Mouse (Mus musculus) C2C12 (cell line): ENCODE results near the gene Nhej1. TPM values are rescaled to one million over a fixed set of nuclear protein-coding genes. Genes with fewer than 3 reads are reported as not detected.

Experiments
- H3K27me3 ChIP-seq: one replicate; pipeline ENCODE4 v1.6.1; 2011; ENCODE audit not compliant: control insufficient read depth, insufficient read depth, insufficient read length
- H3K36me3 ChIP-seq: one replicate; pipeline ENCODE4 v1.6.1; 2011; ENCODE audit not compliant: control insufficient read depth, insufficient read depth
- H3K4me3 ChIP-seq: one replicate; pipeline ENCODE4 v1.5.1; 2011; ENCODE audit warnings: mild to moderate bottlenecking, control low read depth; ENCODE audit not compliant: poor library complexity, insufficient read depth, severe bottlenecking
- H3K79me2 ChIP-seq: one replicate; pipeline ENCODE4 v1.6.1; 2011; ENCODE audit not compliant: control insufficient read depth, insufficient read depth
- H3K79me3 ChIP-seq: one replicate; pipeline ENCODE4 v1.6.1; 2011; ENCODE audit warnings: low read depth, control low read depth
- H3ac ChIP-seq: one replicate; pipeline ENCODE3; 2011; ENCODE audit warnings: low read depth; ENCODE audit not compliant: control insufficient read depth, insufficient read length
- CEBPB ChIP-seq: IDR thresholded peaks from one replicate; pipeline ENCODE4 v1.6.1; 2011; ENCODE audit warnings: low read depth, mild to moderate bottlenecking, control low read depth, moderate library complexity
- CTCF ChIP-seq: IDR thresholded peaks from one replicate; pipeline ENCODE4 v1.5.1; 2011; ENCODE audit not compliant: control insufficient read depth, insufficient read depth, insufficient read length
- FOSL1 ChIP-seq: IDR thresholded peaks from one replicate; pipeline ENCODE4 v1.8.0; 2011; ENCODE audit warnings: mild to moderate bottlenecking, low read length; ENCODE audit not compliant: poor library complexity, insufficient read depth, severe bottlenecking
- MAX ChIP-seq: IDR thresholded peaks from one replicate; pipeline ENCODE4 v1.6.1; 2011; ENCODE audit warnings: mild to moderate bottlenecking, control low read depth
- MYOD1 ChIP-seq: IDR thresholded peaks from one replicate; pipeline ENCODE4 v1.6.1; 2011; ENCODE audit warnings: low read depth; ENCODE audit not compliant: control insufficient read depth, insufficient read length
- MYOG ChIP-seq: IDR thresholded peaks from one replicate; pipeline ENCODE4 v1.6.1; 2011; ENCODE audit not compliant: control insufficient read depth, insufficient read length; ENCODE audit errors: extremely low read depth
- USF1 ChIP-seq: IDR thresholded peaks from one replicate; pipeline ENCODE4 v1.6.1; 2011; ENCODE audit warnings: low read depth, mild to moderate bottlenecking, control low read depth, moderate library complexity
- polyA plus RNA-seq: library from polyadenylated mRNA; unstranded; fragments of >200 nt; fragmentation: generic; extraction: Trizol; gene quantifications from one replicate; pipeline ENCODE4 v1.2.1, GENCODE M21; 2012; ENCODE audit warnings: missing spikeins

Nhej1 gene
- polyA plus RNA-seq, 1 experiment, result 5.2 TPM

- no peaks in the 10 kb centered on the region for H3K36me3 ChIP-seq
- no peaks in the 10 kb centered on the region for H3K79me2 ChIP-seq
- H3K27me3 ChIP-seq, result peaks cover 3% of the 10 kb centered on the region
- H3K4me3 ChIP-seq, result no peak overlapping the region
- TF ChIP-seq MYOD1, result no peak
- H3ac ChIP-seq, result no peak overlapping the region
- H3K79me3 ChIP-seq, result no peaks in the 10 kb centered on the region
Observed at GRCm38 (mm10) chr1:75022216-75022615, 102.8 kb downstream of the Nhej1 start.

- TF ChIP-seq CTCF, result peak; percentile 78
- no peak for TF ChIP-seq USF1
- Histone ChIP-seq H3K27me3 (peaks cover 23% of the 10 kb centered on the region), H3K4me3 (no peak overlapping the region), H3K79me3 (no peaks in the 10 kb centered on the region), H3ac (no peak overlapping the region), H3K36me3 (no peaks in the 10 kb centered on the region), H3K79me2 (no peaks in the 10 kb centered on the region)
Observed at GRCm38 (mm10) chr1:75016846-75017245, 108.2 kb downstream of the Nhej1 start.

- no peaks in the 10 kb centered on the region for H3K79me2 ChIP-seq
- no peak for TF ChIP-seq CEBPB
- no peak for TF ChIP-seq USF1
- no peak for TF ChIP-seq MYOD1
- TF ChIP-seq MAX, result no peak
- no peak for TF ChIP-seq CTCF
- TF ChIP-seq FOSL1, result no peak
- TF ChIP-seq MYOG, result no peak
- H3K27me3 ChIP-seq, result peaks cover 26% of the 10 kb centered on the region
- H3K36me3 ChIP-seq, result no peaks in the 10 kb centered on the region
- H3K79me3 ChIP-seq, result no peaks in the 10 kb centered on the region
- H3ac ChIP-seq, result no peak overlapping the region
- no peak overlapping the region for H3K4me3 ChIP-seq
Observed at GRCm38 (mm10) chr1:75015551-75016265, 109.3 kb downstream of the Nhej1 start.

- no peak for TF ChIP-seq FOSL1
- TF ChIP-seq USF1, result no peak
- no peak for TF ChIP-seq CTCF
- TF ChIP-seq MYOG, result no peak
- TF ChIP-seq MAX, result no peak
- H3ac ChIP-seq, result no peak overlapping the region
- no peaks in the 10 kb centered on the region for H3K36me3 ChIP-seq
- H3K27me3 ChIP-seq, result peaks cover 26% of the 10 kb centered on the region
- H3K79me3 ChIP-seq, result no peaks in the 10 kb centered on the region
- H3K4me3 ChIP-seq, result no peak overlapping the region
- no peaks in the 10 kb centered on the region for H3K79me2 ChIP-seq
Observed at GRCm38 (mm10) chr1:75014210-75014845, 110.7 kb downstream of the Nhej1 start.

GRCm38 (mm10) chr1:75010817-75011216 lies 114.2 kb downstream of the Nhej1 start:
- Histone ChIP-seq H3K79me3 (no peaks in the 10 kb centered on the region), H3ac (no peak overlapping the region), H3K36me3 (no peaks in the 10 kb centered on the region), H3K27me3 (peaks cover 23% of the 10 kb centered on the region), H3K79me2 (no peaks in the 10 kb centered on the region), H3K4me3 (no peak overlapping the region)
- TF ChIP-seq USF1 (no peak), MAX (no peak), MYOD1 (no peak), CEBPB (no peak), MYOG (no peak), FOSL1 (no peak), CTCF (no peak)

DNA sequence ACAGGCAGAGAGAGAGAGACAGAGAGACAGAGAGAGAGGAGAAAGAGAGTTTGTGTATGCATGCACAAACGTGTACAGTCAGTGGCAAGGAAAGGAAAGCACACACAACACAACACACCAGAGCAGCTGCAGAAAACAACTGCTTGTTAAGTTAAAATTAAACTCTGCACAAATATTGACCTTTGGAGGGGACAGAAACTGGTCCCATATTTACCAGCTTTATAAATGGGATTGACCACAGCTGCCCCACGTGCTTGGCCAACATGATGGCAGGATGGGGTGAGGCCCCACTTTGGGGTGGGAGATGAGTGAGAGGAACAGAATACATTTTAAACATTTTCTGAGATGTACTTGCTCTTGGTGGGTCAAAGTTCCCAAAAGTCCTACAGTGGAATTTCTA lies 114.8 kb downstream of the Nhej1 start:
- Histone ChIP-seq H3K79me2 (no peaks in the 10 kb centered on the region), H3K79me3 (no peaks in the 10 kb centered on the region), H3K27me3 (peaks cover 24% of the 10 kb centered on the region), H3K36me3 (no peaks in the 10 kb centered on the region), H3ac (no peak overlapping the region), H3K4me3 (no peak overlapping the region)
- TF ChIP-seq FOSL1, result no peak
- TF ChIP-seq MAX, result no peak
- TF ChIP-seq USF1, result no peak
- no peak for TF ChIP-seq MYOD1
- no peak for TF ChIP-seq CTCF
- TF ChIP-seq MYOG, result no peak
- no peak for TF ChIP-seq CEBPB
